Mouse (Mus musculus) MEL (cell line): Measurements from ENCODE around the gene Hsd17b13. TPM values are rescaled to one million over a fixed set of nuclear protein-coding genes. Genes with fewer than 3 reads are reported as not detected.

ENCODE experiments used
- DNase-seq: peaks from one replicate; pipeline ENCODE4 v3.0.0; 2011; ENCODE audit warnings: low read depth, low spot score
- H3K27ac ChIP-seq: 2 replicates; pipeline ENCODE4 v1.5.1; 2012; ENCODE audit warnings: low read depth, mild to moderate bottlenecking, control low read depth, low read length, moderate library complexity; ENCODE audit not compliant: control insufficient read depth
- H3K27me3 ChIP-seq, 2 experiments: fragments of 150-350 bp in 1 of 2; sonication (generic) in 1 of 2; 2 replicates each; pipeline ENCODE4 v1.6.1; 2012; ENCODE audit warnings: low read length in 2 of 2, mild to moderate bottlenecking in 2 of 2, improper control_type of control experiment in 1 of 2, moderate library complexity in 1 of 2; ENCODE audit not compliant: insufficient read depth in 2 of 2, control insufficient read depth in 1 of 2
- H3K36me3 ChIP-seq, 2 experiments: 2 replicates each; pipeline ENCODE4 v1.6.1; 2012 to 2014; ENCODE audit warnings: low read length in 2 of 2, improper control_type of control experiment in 1 of 2, inconsistent platforms in 1 of 2, mild to moderate bottlenecking in 1 of 2; ENCODE audit not compliant: insufficient read depth in 2 of 2, control insufficient read depth in 1 of 2
- H3K4me1 ChIP-seq, 2 experiments: fragments of 150-350 bp in 1 of 2; sonication (generic) in 1 of 2; 2 replicates each; pipeline ENCODE4 v1.6.1; 2012; ENCODE audit warnings: low read length in 2 of 2, improper control_type of control experiment in 1 of 2, mild to moderate bottlenecking in 1 of 2; ENCODE audit not compliant: insufficient read depth in 2 of 2, control insufficient read depth in 1 of 2
- H3K4me3 ChIP-seq, 2 experiments: fragments of 150-350 bp in 1 of 2; sonication (generic) in 1 of 2; 2 replicates each; pipeline ENCODE4 v1.5.1; 2012; ENCODE audit warnings: low read depth in 2 of 2, low read length in 2 of 2, mild to moderate bottlenecking in 2 of 2, moderate library complexity in 2 of 2, control low read depth in 1 of 2, improper control_type of control experiment in 1 of 2; ENCODE audit not compliant: control insufficient read depth in 1 of 2, insufficient read depth in 1 of 2
- H3K79me2 ChIP-seq: 2 replicates; pipeline ENCODE4 v1.6.1; 2012; ENCODE audit warnings: mild to moderate bottlenecking, low read length, moderate library complexity; ENCODE audit not compliant: control insufficient read depth, poor library complexity, insufficient read depth
- H3K9ac ChIP-seq: 2 replicates; pipeline ENCODE4 v1.6.1; 2012; ENCODE audit warnings: low read depth, mild to moderate bottlenecking, control low read depth, low read length, moderate library complexity; ENCODE audit not compliant: control insufficient read depth, poor library complexity, severe bottlenecking
- H3K9me3 ChIP-seq: fragments of 150-350 bp; sonication (generic); replicated peaks from 2 replicates; pipeline ENCODE4 v1.6.1; 2012; ENCODE audit warnings: mild to moderate bottlenecking, low read length, improper control_type of control experiment, moderate library complexity; ENCODE audit not compliant: insufficient read depth
- CHD2 ChIP-seq: IDR thresholded peaks from 2 replicates; pipeline ENCODE4 v1.6.1; 2011; ENCODE audit warnings: low read length, improper control_type of control experiment
- ELF1 ChIP-seq: IDR thresholded peaks from 2 replicates; pipeline ENCODE4 v1.6.1; 2014; ENCODE audit warnings: low read depth, mild to moderate bottlenecking, inconsistent platforms, low read length, improper control_type of control experiment, moderate library complexity
- EP300 ChIP-seq, 2 experiments: IDR thresholded peaks; 2 replicates each; pipeline ENCODE4 v1.6.1; 2011; ENCODE audit warnings: improper control_type of control experiment in 2 of 2, low read length in 2 of 2, low read depth in 1 of 2, mild to moderate bottlenecking in 1 of 2
- ETS1 ChIP-seq: IDR thresholded peaks from 2 replicates; pipeline ENCODE4 v1.6.1; 2012; ENCODE audit warnings: low read depth, mild to moderate bottlenecking, inconsistent platforms, low read length, improper control_type of control experiment, moderate library complexity
- HCFC1 ChIP-seq: IDR thresholded peaks from 2 replicates; pipeline ENCODE4 v1.6.1; 2012; ENCODE audit warnings: low read depth, mild to moderate bottlenecking, inconsistent platforms, low read length, improper control_type of control experiment, moderate library complexity
- MAX ChIP-seq: IDR thresholded peaks from 2 replicates; pipeline ENCODE4 v1.6.1; 2011; ENCODE audit warnings: low read length, improper control_type of control experiment
- MYB ChIP-seq: IDR thresholded peaks from 2 replicates; pipeline ENCODE4 v1.6.1; 2011; ENCODE audit warnings: mild to moderate bottlenecking, low read depth, low read length, improper control_type of control experiment
- MYC ChIP-seq: IDR thresholded peaks from 2 replicates; pipeline ENCODE4 v1.6.1; 2011; ENCODE audit warnings: low read depth, mild to moderate bottlenecking, low read length, improper control_type of control experiment, moderate library complexity
- POLR2A ChIP-seq, 2 experiments: IDR thresholded peaks; 2 replicates each; pipeline ENCODE4 v1.6.1; 2011 to 2012; ENCODE audit warnings: low read length in 2 of 2, mild to moderate bottlenecking in 2 of 2, control low read depth in 1 of 2, improper control_type of control experiment in 1 of 2, low read depth in 1 of 2, moderate library complexity in 1 of 2; ENCODE audit not compliant: control insufficient read depth in 1 of 2, insufficient read depth in 1 of 2, poor library complexity in 1 of 2
- POLR2AphosphoS5 ChIP-seq: IDR thresholded peaks from 2 replicates; pipeline ENCODE4 v1.6.1; 2012; ENCODE audit warnings: low read depth, borderline replicate concordance, mild to moderate bottlenecking, inconsistent platforms, low read length, moderate library complexity, mixed read lengths
- RAD21 ChIP-seq: IDR thresholded peaks from 2 replicates; pipeline ENCODE4 v1.6.1; 2011; ENCODE audit warnings: mild to moderate bottlenecking, low read depth, low read length, improper control_type of control experiment
- SMC3 ChIP-seq: IDR thresholded peaks from 2 replicates; pipeline ENCODE4 v1.6.1; 2011; ENCODE audit warnings: low read depth, low read length, improper control_type of control experiment
- USF2 ChIP-seq, 2 experiments: IDR thresholded peaks; 2 replicates each; pipeline ENCODE4 v1.6.1; 2011 to 2012; ENCODE audit warnings: improper control_type of control experiment in 2 of 2, low read length in 2 of 2, borderline replicate concordance in 1 of 2, inconsistent platforms in 1 of 2, low read depth in 1 of 2, mild to moderate bottlenecking in 1 of 2; ENCODE audit not compliant: insufficient read depth in 1 of 2
- ZC3H11A ChIP-seq: IDR thresholded peaks from 2 replicates; pipeline ENCODE4 v1.6.1; 2012; ENCODE audit warnings: low read depth, mild to moderate bottlenecking, inconsistent platforms, low read length, improper control_type of control experiment
- ZMIZ1 ChIP-seq: IDR thresholded peaks from 2 replicates; pipeline ENCODE4 v1.6.1; 2012; ENCODE audit warnings: low read depth, mild to moderate bottlenecking, inconsistent platforms, low read length, improper control_type of control experiment, moderate library complexity
- ZNF384 ChIP-seq: IDR thresholded peaks from 2 replicates; pipeline ENCODE4 v1.6.1; 2012; ENCODE audit warnings: low read depth, mild to moderate bottlenecking, inconsistent platforms, low read length, improper control_type of control experiment
- polyA plus RNA-seq, 2 experiments: library from polyadenylated mRNA; stranded (reverse) in 1 of 2; unstranded in 1 of 2; fragments of >175 nt in 1 of 2; fragments of >200 nt in 1 of 2; gene quantifications; 2 replicates each; pipeline versions ENCODE4 v1.2.1 to v1.2.4; 2012; ENCODE audit warnings: low replicate concordance in 2 of 2, low read depth in 1 of 2; ENCODE audit not compliant: insufficient read length in 2 of 2, insufficient read depth in 1 of 2, missing spikeins in 1 of 2
- total RNA-seq: library from RNA; depleted of rRNA; stranded (reverse); fragments of 300-350 nt; gene quantifications from 2 replicates; pipeline ENCODE4 v1.2.3, GENCODE M21; 2012

Gene Hsd17b13
- total and polyA plus RNA-seq, 3 experiments, result 0.08 TPM; not detected in 2

GRCm38 (mm10) chr5:104007801-104008200 lies 30.6 kb upstream of the Hsd17b13 start:
- no peak overlapping the region for H3K9ac ChIP-seq
- H3K79me2 ChIP-seq, result no peaks in the 10 kb centered on the region
- H3K4me3 ChIP-seq, result no peak overlapping the region
- H3K4me1 ChIP-seq, result peaks cover 9 to 12% of the 10 kb centered on the region in 2 experiments
- H3K36me3 ChIP-seq, result peaks cover 0 to 23% of the 10 kb centered on the region in 2 experiments; a peak in 2 of 4 replicates
- no peak for DNase-seq
- TF ChIP-seq USF2 (IDR thresholded peaks at IDR 0.05; ENCODE audit: borderline replicate concordance in 1 of 2, insufficient read depth in 1 of 2, low read depth in 1 of 2, low read length in 2 of 2) (no peak), RAD21 (no peak), MYB (no peak), ZC3H11A (no peak), ETS1 (no peak), POLR2A (IDR thresholded peaks at IDR 0.05; ENCODE audit: control insufficient read depth in 1 of 2, insufficient read depth in 1 of 2, low read depth in 1 of 2, low read length in 2 of 2, poor library complexity in 1 of 2) (no peak), MAX (no peak), CHD2 (no peak), ZNF384 (no peak), MYC (no peak), ELF1 (no peak), SMC3 (no peak), HCFC1 (no peak), POLR2AphosphoS5 (no peak)
- H3K27me3 ChIP-seq, result no peaks in the 10 kb centered on the region
- H3K9me3 ChIP-seq, result no peaks in the 10 kb centered on the region
- H3K27ac ChIP-seq, result no peak overlapping the region

GRCm38 (mm10) chr5:104006811-104007210 lies 29.6 kb upstream of the Hsd17b13 start:
- Histone ChIP-seq H3K27ac (no peak overlapping the region), H3K36me3 (peaks cover 0 to 15% of the 10 kb centered on the region in 2 experiments; a peak in 2 of 4 replicates), H3K27me3 (no peaks in the 10 kb centered on the region), H3K4me3 (no peak overlapping the region), H3K9me3 (no peaks in the 10 kb centered on the region), H3K4me1 (peaks cover 3 to 6% of the 10 kb centered on the region in 2 experiments), H3K9ac (no peak overlapping the region), H3K79me2 (no peaks in the 10 kb centered on the region)
- TF ChIP-seq EP300 (IDR thresholded peaks at IDR 0.05; ENCODE audit: low read depth in 1 of 2, low read length in 2 of 2) (peak in 1 of 2 experiments; percentile 19; a peak in 1 of 4 replicates), ZMIZ1 (no peak), ETS1 (0 out of 2 replicates have a peak, but pooled peaks have one; percentile 23)
- DNase-seq, result no peak
